Mouse (Mus musculus) stomach, postnatal 0 days (tissue): ENCODE data around the gene Col10a1. TPM values are rescaled to one million over a fixed set of nuclear protein-coding genes. Genes with fewer than 3 reads are reported as not detected.
"Not testable (repeated sequence)": the region's sequence is repeated elsewhere in the genome, so short reads cannot be mapped to it uniquely, and the experiment has no call there.

ENCODE experiments used
- ATAC-seq: fragments of 200-750 bp; cut with Nextera tagmentation; 2 replicates; pipeline ENCODE4 v1.8.0; 2017; ENCODE audit not compliant: low FRiP score, low TSS enrichment
- DNase-seq: peaks from one replicate; pipeline ENCODE4 v3.0.0-alpha.2; 2016; ENCODE audit warnings: low spot score
- H3K27ac ChIP-seq: fragments of 300-500 bp; sonication (generic); replicated peaks from 2 replicates; pipeline ENCODE4 v1.5.1; 2014; ENCODE audit warnings: mild to moderate bottlenecking, control low read depth
- H3K27me3 ChIP-seq: fragments of 300-500 bp; sonication (generic); 2 replicates; pipeline ENCODE4 v1.6.1; 2014; ENCODE audit warnings: low read length; ENCODE audit not compliant: control insufficient read depth, insufficient read depth
- H3K36me3 ChIP-seq: fragments of 300-500 bp; sonication (generic); 2 replicates; pipeline ENCODE4 v1.6.1; 2014; ENCODE audit warnings: low read length, mixed read lengths; ENCODE audit not compliant: control insufficient read depth, insufficient read depth
- H3K4me1 ChIP-seq: fragments of 300-500 bp; sonication (generic); replicated peaks from 2 replicates; pipeline ENCODE4 v1.6.1; 2014; ENCODE audit warnings: antibody characterized with exemption; ENCODE audit not compliant: control insufficient read depth, insufficient read depth
- H3K4me2 ChIP-seq: fragments of 300-500 bp; sonication (generic); replicated peaks from 2 replicates; pipeline ENCODE4 v1.6.1; 2014; ENCODE audit warnings: low read depth, mild to moderate bottlenecking, control low read depth, moderate library complexity
- H3K4me3 ChIP-seq: fragments of 300-500 bp; sonication (generic); 2 replicates; pipeline ENCODE4 v1.5.1; 2014; ENCODE audit warnings: low read depth, low read length, control low read depth
- H3K9ac ChIP-seq: fragments of 300-500 bp; sonication (generic); 2 replicates; pipeline ENCODE4 v1.6.1; 2014; ENCODE audit warnings: mild to moderate bottlenecking, low read length, control low read depth, mixed read lengths
- H3K9me3 ChIP-seq: fragments of 300-500 bp; sonication (generic); 2 replicates; pipeline ENCODE4 v1.6.1; 2016; ENCODE audit warnings: low read length; ENCODE audit not compliant: control insufficient read depth
- CTCF ChIP-seq: IDR thresholded peaks from 2 replicates; pipeline ENCODE4 v1.5.1; 2016; ENCODE audit warnings: antibody characterized with exemption, low read depth, mild to moderate bottlenecking, moderate library complexity
- EP300 ChIP-seq: optimal IDR thresholded peaks from 2 replicates; pipeline ENCODE3; 2016; ENCODE audit warnings: antibody characterized with exemption
- WGBS: fragments of 180-500 bp; shearing (Covaris S2); extraction: QIAGEN DNeasy Blood & Tissue Kit; methylation state at CpG from one replicate; pipeline ENCODE4 v1.1.7; 2014; 5-methylcytosine and 5-hydroxymethylcytosine counted together
- polyA plus RNA-seq: library from polyadenylated mRNA; unstranded; fragments of >200 nt; fragmentation: Nextera tagmentation; extraction: Ambion mirVana; gene quantifications from 2 replicates; pipeline ENCODE4 v1.2.1, GENCODE M21; 2015

Gene Col10a1
- polyA plus RNA-seq, 1 experiment from 2014 or later, result 0.04 TPM

DNA sequence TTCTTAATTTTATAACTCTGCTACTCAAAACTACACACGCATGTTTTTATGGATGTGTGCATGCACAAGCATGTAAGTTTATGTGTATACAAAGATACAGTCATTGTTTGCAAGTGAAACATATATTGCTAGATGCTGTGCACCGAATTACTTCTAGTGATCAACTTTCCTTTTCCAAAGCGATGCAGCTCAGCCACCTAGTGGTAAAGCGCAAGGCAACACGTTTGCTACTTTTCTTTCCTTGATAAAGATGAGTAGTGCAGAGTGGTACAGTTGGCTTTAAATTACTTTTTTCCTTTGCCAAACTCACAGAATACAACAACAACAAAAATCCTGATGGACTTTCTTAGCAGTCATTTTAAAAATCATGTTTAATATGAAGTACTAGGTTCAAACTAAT lies 21.6 kb upstream of the Col10a1 start:
- Histone ChIP-seq H3K27me3 (no peaks in the 10 kb centered on the region), H3K4me1 (no peaks in the 10 kb centered on the region), H3K9me3 (no peaks in the 10 kb centered on the region), H3K4me3 (no peak overlapping the region), H3K36me3 (no peaks in the 10 kb centered on the region), H3K27ac (no peak overlapping the region), H3K4me2 (no peak overlapping the region), H3K9ac (no peak overlapping the region)
- ATAC-seq (no peak), DNase-seq (no peak)
- TF ChIP-seq CTCF (peak; percentile 69), EP300 (no peak)
- 64% methylated on average over 5 of the region's 5 CpGs for WGBS

- Histone ChIP-seq H3K4me3 (no peak overlapping the region), H3K36me3 (no peaks in the 10 kb centered on the region), H3K27me3 (no peaks in the 10 kb centered on the region), H3K27ac (no peak overlapping the region), H3K9ac (no peak overlapping the region), H3K9me3 (no peaks in the 10 kb centered on the region), H3K4me2 (no peak overlapping the region), H3K4me1 (no peaks in the 10 kb centered on the region)
- TF ChIP-seq EP300 (no peak), CTCF (no peak)
- ATAC-seq, result 0 out of 2 replicates have a peak, but pooled peaks have one; percentile 29
- no peak for DNase-seq
- 44% methylated on average over 7 of the region's 7 CpGs for WGBS
Measured at GRCm38 (mm10) chr10:34373332-34373731, 16.4 kb upstream of the Col10a1 start.

DNA sequence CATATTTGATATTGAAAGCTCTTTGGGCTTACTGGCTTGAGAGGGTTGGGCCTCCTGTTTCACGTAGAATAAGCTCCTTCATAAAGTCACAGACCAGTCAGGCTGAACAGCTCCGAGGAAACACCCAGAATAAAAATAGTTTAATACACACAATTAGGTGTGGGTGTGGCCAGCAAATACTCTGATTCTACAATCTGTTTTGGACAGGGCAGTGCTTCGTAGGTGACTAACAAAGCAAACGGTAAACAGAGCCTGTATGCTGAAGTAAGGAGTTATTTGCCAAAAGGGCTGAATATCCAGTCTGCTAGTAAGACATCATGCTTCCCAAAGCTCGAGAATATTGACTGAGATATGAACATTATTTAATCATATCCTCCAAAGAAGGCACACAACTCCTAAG lies 4.1 kb upstream of the Col10a1 start:
- Histone ChIP-seq H3K36me3 (no peaks in the 10 kb centered on the region), H3K4me3 (no peak overlapping the region), H3K27me3 (no peaks in the 10 kb centered on the region), H3K9ac (no peak overlapping the region), H3K4me1 (no peaks in the 10 kb centered on the region), H3K27ac (no peak overlapping the region), H3K9me3 (no peaks in the 10 kb centered on the region), H3K4me2 (no peak overlapping the region)
- peak; percentile 92 for ATAC-seq
- DNase-seq, result no peak
- 51% methylated on average over 5 of the region's 5 CpGs for WGBS
- TF ChIP-seq CTCF (no peak), EP300 (no peak)

DNA sequence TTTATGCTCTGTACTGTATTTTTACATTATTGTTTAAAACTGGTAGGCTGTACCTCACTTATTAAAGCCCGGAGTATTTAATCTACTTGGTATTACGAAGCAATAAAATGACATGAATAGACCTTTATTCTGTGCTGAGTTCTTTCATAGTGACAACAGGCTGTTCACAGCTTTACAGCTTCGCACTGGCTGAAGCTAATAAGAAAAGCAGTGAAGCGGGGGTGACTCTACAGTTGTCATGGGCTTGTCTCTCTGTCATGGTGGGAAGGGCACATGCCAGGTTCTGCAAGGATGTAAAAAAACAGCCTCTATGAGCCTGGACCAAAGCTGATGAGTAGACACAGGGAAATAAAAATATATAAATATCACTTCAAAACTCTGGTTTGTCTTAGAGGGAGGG lies 7.2 kb downstream of the Col10a1 start:
- Histone ChIP-seq H3K36me3 (no peaks in the 10 kb centered on the region), H3K4me3 (no peak overlapping the region), H3K27ac (no peak overlapping the region), H3K9ac (no peak overlapping the region), H3K4me1 (no peaks in the 10 kb centered on the region), H3K9me3 (no peaks in the 10 kb centered on the region), H3K27me3 (no peaks in the 10 kb centered on the region), H3K4me2 (no peak overlapping the region)
- no peak for ATAC-seq
- TF ChIP-seq EP300 (no peak), CTCF (no peak)
- 84% methylated on average over 4 of the region's 4 CpGs for WGBS
- no peak for DNase-seq

DNA sequence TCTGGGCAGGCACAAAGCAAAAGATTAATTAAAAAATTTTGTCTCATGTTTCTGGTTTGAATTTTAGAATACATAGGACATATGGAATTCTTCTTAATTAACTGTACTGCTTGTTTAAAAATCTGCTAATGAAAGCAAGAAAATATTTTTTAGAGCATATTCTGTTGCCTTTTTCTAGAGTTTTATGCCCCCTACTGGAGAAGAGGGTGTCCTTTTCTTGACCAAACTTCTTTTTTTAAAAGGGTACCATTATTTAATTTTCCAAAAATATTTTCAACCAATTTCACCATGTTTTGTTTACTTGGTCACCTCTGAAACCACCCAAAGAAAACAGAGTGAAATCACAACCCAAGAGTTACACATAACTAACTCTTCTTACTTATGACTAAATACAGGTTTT lies 9.5 kb downstream of the Col10a1 start:
- no peak overlapping the region for H3K4me3 ChIP-seq
- no peaks in the 10 kb centered on the region for H3K27me3 ChIP-seq
- TF ChIP-seq CTCF, result peak; percentile 30; the same call in 1 of the 2 replicates
- no peak for TF ChIP-seq EP300
- no peak overlapping the region for H3K9ac ChIP-seq
- DNase-seq, result no peak
- no peaks in the 10 kb centered on the region for H3K4me1 ChIP-seq
- no peaks in the 10 kb centered on the region for H3K36me3 ChIP-seq
- H3K9me3 ChIP-seq, result no peaks in the 10 kb centered on the region
- H3K27ac ChIP-seq, result no peak overlapping the region
- ATAC-seq, result no peak
- H3K4me2 ChIP-seq, result no peak overlapping the region

DNA sequence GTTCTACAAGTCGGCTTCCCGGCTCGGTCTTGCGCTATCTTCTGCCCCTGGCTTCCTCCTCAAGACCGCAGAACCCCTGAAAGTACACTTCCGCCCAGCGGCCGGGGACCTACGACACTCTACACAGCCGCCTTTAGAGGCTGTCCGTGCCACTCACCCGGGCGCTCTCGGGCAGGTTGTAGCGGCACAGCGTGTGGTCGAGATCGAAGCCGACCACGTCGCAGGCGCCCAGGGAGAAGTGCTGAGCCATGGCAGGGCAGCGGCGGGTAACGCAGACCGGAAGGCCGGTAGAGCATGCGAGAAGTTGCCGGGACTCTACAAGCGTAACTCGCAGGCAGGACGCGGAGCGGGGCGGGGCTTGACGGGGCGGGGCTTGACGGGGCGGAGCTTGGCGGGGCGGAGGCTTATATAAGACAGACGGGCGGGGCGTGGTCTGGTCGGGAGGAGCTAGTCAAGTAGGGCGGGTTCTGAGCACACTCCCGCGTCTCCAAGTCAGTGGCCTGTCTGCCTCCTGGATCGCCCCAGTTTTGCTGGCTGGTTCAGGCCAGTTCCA lies 28.5 kb downstream of the Col10a1 start, which contains the start of gene Nt5dc1:
Nt5dc1 (minus strand) TSS at position 349 of the 553 bp plus-strand sequence.
- peak; percentile 100 for DNase-seq
- Histone ChIP-seq H3K4me1 (peaks cover 3% of the 10 kb centered on the region; the same call in 1 of the 2 replicates), H3K36me3 (no peaks in the 10 kb centered on the region), H3K27ac (peak within 1 kb of the TSS; percentile 90), H3K4me3 (peak within 1 kb of the TSS; percentile 84), H3K9me3 (no peaks in the 10 kb centered on the region), H3K9ac (peak within 1 kb of the TSS; percentile 90), H3K4me2 (peak within 1 kb of the TSS; percentile 66), H3K27me3 (no peaks in the 10 kb centered on the region)
- ATAC-seq, result peak; percentile 99
- TF ChIP-seq CTCF (no peak), EP300 (no peak)
- WGBS, result under 1% methylated on average over 49 of the region's 49 CpGs

- H3K27me3 ChIP-seq, H3K36me3 ChIP-seq, H3K9me3 ChIP-seq, H3K27ac ChIP-seq, DNase-seq, H3K4me1 ChIP-seq: not testable (repeated sequence)
- Histone ChIP-seq H3K4me2 (peak overlapping the region; percentile 66), H3K9ac (peak overlapping the region; percentile 28; the same call in 1 of the 2 replicates), H3K4me3 (peak overlapping the region; percentile 84)
- ATAC-seq, result peak; percentile 54
- 68% methylated on average over 4 of the region's 4 CpGs for WGBS
Measured at GRCm38 (mm10) chr10:34418794-34419193, 29.0 kb downstream of the Col10a1 start.
